Mouse (Mus musculus) lung, postnatal 0 days (tissue): ENCODE results near the gene Stard10.

Source experiments
- CTCF ChIP-seq: IDR thresholded peaks from 2 replicates; pipeline ENCODE4 v1.5.1; 2016; ENCODE audit warnings: antibody characterized with exemption, mild to moderate bottlenecking
- EP300 ChIP-seq: IDR thresholded peaks from 2 replicates; pipeline ENCODE4 v1.6.1; 2016; ENCODE audit warnings: antibody characterized with exemption, mild to moderate bottlenecking, control low read depth

- TF ChIP-seq CTCF (no peak), EP300 (no peak)
Measured at GRCm38 (mm10) chr7:101286891-101287290, 30.0 kb upstream of the Stard10 start.
